Mouse (Mus musculus) CD4-positive, CD25-positive, alpha-beta regulatory T cell, adult 2 months (primary cell): ENCODE measurements around the gene Hist1h2ai.

ENCODE experiments used
- DNase-seq: peaks from one replicate; pipeline ENCODE4 v3.0.0-alpha.2; 2012; ENCODE audit warnings: low read depth, low spot score

Hist1h2ai gene

DNA sequence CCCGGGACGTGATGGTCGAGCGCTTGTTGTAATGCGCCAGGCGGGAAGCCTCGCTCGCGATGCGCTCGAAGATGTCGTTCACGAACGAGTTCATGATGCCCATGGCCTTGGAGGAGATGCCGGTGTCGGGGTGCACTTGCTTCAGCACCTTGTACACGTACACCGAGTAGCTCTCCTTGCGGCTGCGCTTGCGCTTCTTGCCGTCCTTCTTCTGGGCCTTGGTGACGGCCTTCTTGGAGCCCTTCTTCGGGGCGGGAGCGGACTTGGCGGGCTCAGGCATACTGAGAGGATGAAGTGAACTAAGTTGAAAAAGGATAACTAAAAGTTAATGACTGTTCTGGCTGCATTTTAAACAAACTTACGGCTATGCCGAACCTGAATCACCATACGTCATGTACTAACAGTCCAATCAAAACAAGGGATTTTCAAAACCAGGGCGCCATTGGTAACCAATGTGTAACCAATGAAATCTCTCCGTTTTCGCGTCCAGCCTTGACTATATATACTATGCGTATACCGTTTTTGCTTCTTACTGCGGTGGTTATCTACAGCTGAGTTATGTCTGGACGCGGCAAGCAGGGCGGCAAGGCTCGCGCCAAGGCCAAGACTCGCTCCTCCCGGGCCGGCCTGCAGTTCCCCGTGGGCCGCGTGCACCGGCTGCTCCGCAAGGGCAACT, at the start of gene Hist1h2ai, which contains the start of gene Hist1h2bl:
Gene Hist1h2ai (plus strand): TSS at position 559 of the 676 bp plus-strand sequence.
Gene Hist1h2bl (minus strand): TSS at position 280 of the 676 bp plus-strand sequence.
- DNase-seq: peak; percentile 91

DNA sequence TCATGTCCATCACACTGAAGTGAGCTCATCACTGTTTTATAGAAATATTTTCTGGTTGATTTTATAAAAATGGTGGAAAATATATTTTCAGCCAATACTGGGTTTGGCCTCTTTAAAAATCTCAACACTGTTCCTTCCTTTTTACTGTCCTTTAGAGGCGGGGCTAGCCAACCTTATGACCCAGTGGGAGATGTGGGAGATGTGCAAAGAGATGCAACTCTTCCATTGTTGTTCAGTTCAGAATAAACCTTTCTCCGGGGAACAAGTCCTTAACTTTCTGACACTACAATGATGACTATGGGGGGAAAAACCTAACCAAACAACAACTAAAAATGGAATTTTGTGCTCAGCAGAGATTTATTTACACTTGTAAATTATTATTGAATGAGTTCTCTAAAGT, 38.9 kb upstream of the Hist1h2ai start, which contains the start of gene Olfr1360:
Gene Olfr1360 (minus strand): TSS at position 101 of the 400 bp plus-strand sequence.
- no peak for DNase-seq

DNA sequence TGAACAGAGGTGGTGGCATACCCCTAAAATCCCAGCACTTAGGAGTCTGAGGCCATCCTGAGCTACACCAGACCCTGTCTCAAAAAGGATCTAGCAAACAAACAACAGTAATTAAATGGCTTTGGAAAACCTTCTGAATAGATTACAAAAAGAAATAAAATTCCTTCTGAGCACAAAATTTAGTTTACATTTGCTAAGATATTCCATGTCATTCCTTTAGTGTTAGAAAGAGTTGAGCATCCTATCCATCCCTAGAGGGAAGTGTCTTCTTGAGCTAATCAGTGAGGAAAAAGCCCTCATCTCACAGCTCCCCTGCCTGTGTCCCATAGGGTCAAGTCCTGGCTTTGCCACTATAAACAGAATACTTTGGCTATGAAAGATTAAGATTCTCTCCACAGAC, 18.4 kb upstream of the Hist1h2ai start, which contains the start of gene Olfr1359:
Gene Olfr1359 (plus strand): TSS at position 301 of the 400 bp plus-strand sequence.
- no peak for DNase-seq

DNA sequence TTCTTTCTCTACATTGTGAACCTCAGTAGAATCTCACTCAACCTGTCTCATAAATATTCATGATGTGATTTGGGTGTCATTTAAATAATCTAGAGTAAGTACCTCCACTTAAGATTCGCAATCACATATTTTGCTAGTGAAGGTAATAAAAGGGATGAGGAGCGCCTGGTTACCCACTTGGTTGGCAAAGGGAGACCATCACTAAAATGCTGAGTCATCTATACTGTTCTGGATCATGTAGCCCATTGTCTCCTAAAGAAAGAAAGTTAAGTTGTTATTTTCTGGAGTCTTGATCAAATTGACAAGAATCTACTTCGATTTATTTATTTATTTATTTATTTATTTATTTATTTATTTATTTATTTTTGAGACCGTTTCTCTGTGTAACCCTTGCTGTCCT, 9.6 kb upstream of the Hist1h2ai start:
- DNase-seq: no peak

DNA sequence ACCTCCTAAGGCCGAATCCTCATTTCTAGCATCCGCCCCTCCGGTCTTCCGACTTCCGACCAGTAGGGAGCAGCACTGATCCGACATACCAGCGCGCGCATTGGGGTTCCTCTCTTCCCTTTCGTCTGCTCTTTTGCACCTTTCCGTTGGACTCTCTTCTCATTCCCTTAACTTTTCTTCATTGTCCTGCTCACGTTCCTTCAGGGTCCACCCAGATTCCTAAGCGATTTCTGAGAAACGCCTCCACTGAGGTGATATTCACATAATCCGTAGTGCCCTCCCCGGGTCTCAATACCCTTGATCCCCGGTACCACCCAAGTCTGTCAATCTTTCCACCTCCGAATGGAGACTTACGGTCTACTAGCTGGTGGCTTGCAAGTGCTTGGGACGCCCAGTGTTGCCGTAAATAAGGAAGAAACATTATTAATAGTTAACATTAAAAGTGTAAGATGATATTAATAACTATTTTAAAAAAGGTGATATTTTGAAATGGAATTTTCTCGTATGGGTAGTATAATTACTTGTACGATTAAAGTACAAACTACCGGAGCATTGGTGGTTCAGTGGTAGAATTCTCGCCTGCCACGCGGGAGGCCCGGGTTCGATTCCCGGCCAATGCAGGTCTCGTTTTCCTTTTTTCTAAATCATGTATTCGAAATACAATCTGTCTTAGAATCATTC, 6.1 kb upstream of the Hist1h2ai start:
- DNase-seq: peak; percentile 92

DNA sequence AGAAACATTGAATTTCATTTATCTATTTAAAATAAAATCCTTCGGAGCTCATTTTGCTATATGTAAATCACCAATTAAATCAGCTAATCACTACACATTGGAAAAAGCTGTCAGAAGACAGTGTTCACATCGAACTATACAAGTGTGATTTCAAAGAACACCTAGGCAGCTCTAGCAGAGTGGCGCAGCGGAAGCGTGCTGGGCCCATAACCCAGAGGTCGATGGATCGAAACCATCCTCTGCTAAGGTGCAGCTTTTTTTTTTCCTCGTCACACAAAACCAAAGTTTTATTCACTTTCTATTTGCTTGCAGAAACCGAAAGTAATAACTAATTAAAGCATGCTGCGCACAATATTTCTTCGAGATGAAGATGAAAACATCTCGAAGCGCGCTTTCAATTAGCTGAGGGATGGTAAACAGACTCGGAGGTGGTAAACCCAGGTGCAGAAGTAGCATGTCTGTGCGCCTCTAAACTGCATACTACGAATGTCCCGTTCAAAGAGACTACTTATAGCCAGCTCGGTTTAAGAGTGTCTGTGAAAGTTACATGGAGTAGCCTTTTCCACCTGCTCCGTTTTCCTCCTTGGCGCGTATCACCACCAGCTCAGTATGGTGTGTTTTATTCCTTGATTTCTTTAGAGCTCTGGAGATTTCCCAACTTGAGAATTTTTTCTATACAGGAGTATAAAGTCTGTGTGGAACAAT, 5.2 kb upstream of the Hist1h2ai start:
- DNase-seq: peak; percentile 91

DNA sequence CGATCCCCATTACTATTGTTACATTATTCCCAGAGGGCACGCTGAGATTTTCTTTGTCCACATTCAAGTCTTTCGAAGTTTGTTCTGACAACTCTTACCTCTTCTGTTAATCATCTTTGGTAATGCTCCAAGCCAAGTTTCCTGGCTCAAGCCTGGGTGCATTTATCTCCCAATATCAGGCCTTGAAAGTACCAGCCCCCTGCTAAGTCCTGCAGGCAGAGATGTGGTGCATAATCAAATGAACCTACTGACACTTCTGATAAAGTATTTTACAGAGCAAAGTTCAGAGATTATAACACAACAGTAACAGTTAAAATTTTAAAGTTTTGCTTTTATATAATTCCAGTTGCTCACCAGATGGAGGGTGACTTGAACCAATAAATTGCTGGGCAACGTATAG, 4.5 kb upstream of the Hist1h2ai start:
- DNase-seq: no peak

DNA sequence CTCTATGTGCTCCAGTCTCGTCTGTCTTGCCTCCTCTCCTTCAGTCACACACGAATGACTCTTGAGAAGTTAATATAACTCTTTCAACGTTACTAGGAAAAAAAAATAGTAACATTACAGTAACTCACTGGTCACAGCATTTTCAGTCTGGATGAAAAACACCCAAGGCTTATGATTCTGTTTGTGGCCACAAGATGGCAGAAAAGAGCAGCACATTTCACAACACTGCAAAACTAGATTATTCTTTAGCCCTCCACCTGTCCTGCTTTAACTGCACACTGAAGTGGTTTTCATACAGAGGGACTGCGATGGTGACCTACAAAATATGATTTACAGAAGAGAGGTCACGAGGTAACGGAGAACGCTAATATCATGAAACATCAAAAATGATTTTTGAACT, 1.5 kb upstream of the Hist1h2ai start:
- DNase-seq: peak; percentile 88

DNA sequence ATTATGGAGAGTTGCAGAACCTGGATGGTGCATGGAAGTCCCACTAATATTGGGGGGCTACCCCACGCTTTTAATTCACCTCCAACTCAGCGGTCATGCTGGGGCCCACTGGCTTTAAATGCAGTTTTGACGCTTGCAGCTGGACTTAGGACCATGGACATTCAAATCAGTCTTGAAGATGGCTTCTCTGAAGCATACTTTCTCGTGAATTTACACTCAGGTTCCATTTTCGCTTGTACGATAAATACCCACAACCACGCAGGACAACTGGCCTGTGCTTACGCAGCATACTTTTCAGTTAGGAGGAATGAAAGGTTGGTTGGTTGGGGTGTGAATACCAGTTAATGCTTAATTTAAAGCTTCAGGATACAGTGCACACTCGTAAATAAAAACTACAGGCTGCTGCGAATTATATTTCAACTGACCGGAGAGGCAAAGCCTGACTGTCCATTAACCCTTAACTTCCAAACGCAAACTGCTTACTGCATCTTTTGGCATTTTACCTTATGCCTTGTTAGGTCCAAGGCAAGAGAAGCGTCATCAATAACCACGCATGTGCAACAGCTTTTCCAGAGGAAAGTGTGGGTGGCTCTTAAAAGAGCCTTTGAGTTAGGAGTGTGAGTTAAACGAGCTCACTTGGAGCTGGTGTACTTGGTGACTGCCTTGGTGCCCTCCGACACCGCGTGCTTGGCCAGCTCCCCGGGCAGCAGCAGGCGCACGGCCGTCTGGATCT, 925 bp upstream of the Hist1h2ai start:
- peak; percentile 45 for DNase-seq

DNA sequence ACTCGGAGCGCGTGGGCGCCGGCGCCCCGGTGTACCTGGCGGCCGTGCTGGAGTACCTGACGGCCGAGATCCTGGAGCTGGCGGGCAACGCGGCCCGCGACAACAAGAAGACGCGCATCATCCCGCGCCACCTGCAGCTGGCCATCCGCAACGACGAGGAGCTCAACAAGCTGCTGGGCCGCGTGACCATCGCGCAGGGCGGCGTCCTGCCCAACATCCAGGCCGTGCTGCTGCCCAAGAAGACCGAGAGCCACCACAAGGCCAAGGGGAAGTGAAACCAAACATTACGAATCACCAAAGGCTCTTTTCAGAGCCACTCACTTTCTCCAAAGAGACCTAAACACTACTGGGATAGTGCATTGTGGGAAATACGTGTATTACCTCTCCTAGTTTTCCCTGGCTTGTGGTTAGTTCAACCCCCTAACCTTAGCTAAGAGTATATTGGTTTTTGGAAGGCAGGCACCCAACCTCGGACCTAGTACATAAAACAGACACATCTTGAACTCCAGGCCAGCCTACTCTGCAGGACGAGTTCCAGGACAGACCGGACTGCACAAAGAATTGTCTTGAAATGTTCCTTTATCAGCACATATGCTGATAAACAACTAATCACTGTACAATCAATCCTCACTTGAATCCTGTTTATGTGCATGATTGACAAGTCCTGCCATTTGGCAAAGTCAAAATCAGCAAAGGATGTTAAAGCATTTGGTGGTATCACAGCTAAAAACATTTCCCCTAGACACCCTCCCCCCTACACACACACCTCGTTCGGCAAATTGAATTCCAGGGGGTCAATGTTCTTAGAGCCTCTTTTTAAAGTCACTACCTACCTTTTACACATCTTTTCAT, 544 bp downstream of the Hist1h2ai start:
- peak; percentile 42 for DNase-seq

DNA sequence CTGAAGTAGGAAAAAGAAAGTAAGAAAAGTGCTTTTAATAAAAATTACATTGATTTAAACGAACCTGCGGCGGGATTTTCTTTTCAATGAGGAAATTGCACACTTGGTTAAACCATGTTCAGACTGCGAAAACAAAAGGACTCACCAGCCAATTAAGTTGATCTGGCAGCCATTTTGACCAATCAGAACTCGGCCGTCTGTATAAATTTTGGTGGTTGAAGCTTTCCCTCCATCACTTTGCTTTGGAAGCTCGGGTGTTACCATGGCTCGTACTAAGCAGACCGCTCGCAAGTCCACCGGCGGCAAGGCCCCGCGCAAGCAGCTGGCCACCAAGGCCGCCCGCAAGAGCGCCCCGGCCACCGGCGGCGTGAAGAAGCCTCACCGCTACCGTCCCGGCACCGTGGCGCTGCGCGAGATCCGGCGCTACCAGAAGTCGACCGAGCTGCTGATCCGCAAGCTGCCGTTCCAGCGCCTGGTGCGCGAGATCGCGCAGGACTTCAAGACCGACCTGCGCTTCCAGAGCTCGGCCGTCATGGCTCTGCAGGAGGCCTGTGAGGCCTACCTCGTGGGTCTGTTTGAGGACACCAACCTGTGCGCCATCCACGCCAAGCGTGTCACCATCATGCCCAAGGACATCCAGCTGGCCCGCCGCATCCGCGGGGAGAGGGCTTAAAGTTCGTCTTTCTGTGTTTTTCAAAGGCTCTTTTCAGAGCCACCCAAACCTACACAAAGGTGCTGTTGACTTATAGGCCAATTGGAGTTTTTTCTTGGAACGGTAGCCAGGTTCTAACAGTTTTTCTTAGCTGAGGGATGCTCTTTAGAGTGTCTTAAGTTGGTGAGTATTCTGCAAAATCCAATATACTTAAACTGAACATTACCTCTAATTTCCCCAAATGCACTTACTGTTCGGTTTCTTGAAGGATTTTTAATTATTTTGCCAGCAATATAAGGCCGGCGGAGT, 1.5 kb downstream of the Hist1h2ai start, which contains the start of gene Hist1h3h:
Gene Hist1h3h (plus strand): TSS at position 263 of the 961 bp plus-strand sequence.
- peak; percentile 88 for DNase-seq

DNA sequence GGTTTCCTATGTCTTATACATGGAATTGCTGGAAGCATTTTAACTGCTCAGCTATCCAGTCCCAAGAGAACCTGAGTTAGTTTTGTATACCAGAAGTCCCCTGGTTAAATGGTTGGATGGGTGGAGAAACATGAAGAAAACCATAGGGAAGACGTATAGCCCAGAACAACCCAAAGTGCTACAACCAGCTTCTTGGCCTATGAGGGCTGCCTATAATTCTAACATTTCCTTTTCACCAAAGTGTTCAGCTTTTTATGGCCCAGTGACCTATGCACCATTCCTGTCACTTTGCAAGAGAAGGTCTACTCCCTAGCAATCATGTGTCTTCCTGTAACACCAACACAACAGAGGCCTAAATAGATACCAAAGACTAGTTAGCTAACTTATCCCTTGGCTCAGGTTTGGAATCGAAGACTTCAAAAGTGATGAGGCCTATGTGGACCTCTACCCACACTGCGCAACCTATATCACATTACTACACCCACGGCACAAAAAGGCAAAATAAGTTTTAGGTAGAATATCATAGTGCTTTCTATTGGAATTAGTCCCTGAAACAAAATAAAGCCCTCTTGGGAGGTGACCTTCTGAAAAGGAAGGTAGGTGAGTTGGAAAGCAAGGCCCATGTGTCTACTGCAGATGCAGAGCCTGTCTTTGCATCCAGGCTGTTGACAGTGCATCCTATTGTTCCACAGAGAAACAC, 2.3 kb downstream of the Hist1h2ai start:
- no peak for DNase-seq

DNA sequence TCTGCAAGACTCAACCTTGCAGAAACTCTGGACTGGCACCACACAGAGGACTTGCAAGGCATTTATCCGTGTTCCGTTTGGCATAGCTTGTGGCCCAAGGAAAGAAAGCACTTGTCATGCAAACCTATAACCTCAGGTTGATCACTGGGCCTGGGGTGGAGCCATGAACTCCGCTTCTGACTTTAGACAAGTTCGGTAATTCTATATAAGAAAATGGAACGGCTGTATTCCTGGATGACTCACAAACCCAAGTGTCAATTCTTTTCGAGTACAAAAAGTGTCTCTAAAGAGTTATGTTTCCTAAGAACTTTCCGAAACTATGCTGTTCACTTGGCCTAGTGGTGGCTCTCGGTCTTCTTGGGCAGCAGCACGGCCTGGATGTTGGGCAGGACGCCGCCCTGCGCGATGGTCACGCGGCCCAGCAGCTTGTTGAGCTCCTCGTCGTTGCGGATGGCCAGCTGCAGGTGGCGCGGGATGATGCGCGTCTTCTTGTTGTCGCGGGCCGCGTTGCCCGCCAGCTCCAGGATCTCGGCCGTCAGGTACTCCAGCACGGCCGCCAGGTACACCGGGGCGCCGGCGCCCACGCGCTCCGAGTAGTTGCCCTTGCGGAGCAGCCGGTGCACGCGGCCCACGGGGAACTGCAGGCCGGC, 5.0 kb downstream of the Hist1h2ai start:
- peak; percentile 23 for DNase-seq

DNA sequence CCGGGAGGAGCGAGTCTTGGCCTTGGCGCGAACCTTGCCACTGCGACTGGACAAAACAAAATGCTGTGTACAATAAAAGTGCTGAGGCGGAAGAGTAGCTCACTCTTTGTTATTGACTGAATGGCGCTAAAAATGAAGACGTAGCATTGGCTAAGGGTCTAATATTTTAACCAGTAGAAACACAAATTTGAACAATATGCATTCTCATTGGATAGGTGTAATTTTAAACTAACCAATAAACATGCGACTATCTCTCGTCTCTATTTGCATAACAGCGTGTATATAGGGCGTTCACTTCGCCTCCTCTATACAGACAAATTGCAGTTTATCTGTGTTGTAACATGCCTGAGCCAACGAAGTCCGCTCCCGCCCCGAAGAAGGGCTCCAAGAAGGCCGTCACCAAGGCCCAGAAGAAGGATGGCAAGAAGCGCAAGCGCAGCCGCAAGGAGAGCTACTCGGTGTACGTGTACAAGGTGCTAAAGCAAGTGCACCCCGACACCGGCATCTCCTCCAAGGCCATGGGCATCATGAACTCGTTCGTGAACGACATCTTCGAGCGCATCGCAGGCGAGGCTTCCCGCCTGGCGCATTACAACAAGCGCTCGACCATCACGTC, 5.6 kb downstream of the Hist1h2ai start, which contains the start of gene Hist1h2bm:
Gene Hist1h2bm (plus strand): TSS at position 288 of the 616 bp plus-strand sequence.
- peak; percentile 87 for DNase-seq

DNA sequence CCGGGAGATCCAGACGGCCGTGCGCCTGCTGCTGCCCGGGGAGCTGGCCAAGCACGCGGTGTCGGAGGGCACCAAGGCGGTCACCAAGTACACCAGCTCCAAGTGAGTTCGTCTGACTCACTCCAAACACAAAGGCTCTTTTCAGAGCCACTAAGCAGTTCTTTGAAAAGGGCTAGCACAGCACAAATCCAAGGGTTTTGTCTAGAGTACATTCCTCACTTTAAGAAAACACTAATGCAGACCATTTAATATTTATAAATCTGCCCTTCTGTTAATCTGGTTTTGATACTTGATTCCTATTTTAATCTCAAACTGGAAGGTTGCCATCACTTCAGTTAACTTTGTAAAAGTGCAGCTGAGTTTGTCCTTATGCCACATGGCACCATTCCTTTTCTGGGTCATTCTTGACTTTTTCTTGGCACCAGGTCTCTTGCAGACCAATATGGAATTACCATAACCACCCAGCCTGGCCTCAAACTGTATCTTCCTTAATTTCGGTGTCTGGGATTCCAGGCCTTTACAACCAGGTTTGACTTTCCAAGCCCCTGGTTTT, 6.2 kb downstream of the Hist1h2ai start:
- DNase-seq: no peak

DNA sequence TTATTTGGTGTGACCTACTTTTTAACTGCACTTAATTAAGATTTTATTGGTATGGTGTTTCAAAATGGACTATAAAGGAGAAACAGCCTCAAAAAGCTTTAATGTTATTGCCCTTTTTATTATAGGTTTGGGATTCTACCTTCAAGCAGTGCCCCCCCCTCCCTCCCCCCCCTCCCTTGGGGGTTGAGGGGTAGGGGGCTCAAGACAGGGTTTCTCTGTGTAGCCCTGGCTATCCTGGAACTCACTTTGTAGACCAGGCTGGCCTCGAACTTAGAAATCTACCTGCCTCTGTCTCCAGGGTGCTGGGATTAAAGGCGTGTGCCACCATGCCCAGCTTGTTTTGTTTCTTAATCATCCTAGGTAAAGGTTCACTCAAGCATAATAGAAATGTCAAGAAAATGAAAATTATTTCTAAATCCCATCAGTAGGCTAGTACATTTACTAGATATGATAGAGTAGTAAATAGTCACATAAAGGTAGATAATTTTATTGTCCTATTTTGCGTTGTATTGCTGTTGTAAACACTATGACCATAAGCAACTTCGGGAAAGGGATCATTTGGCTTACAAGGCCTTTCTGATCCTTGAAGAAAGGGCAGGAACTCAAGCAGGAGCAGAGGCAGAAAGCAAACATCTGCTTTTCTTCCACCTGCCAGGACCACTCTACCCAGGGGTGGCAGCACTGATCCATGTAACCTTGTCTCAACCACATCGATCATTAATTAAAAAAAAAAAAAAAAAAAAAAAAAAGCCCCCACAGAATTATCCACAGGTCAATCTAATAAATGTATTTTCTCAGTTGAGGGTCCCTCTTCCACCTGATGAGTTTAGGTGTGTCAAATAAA, 7.0 kb downstream of the Hist1h2ai start:
- DNase-seq: peak; percentile 32
